Mouse (Mus musculus) ZHBTc4 (cell line): Measurements from ENCODE around the gene AC140267.1.
A peak's percentile ranks its signal among the peaks of the same experiment; 100 is the strongest.

Experiments
- DNase-seq: peaks from one replicate; pipeline ENCODE4 v3.0.0-alpha.2; 2011; ENCODE audit warnings: low read depth, low spot score

The AC140267.1 gene

DNA sequence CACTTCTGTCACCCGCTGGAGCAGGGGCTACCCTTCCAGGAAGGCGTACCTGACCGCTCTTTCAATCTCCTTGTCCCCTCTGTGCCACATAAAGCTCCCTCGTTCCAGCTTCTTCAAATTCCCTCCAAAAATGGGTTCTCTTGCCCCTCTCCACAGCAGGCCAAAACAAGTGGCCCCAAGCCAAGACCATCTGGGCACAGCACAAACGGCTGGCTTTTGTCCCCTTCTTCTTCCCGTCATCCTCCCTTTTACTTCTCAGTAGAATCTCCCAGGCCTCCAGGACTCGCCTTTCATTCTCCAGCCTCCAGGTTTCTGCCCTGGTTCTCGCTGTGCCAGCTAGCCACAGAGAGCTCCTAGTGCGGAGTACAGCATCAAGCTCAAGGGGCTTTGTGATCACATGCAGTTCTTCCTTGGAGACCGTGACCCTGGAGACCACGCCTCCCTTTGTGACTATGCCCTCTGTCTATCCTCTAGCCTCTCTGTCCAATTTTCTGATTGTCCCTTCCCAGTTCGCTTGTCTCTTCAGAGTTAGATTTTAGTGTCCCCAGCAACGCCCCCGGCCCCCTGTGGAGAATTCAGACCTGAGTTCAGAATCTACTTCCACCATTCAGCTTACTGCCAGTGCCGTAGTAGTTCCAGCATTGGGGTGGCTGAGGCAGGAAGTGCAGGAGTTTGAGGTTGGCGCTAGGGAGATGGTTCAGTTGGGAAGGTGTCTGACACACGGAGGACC is 7.4 kb upstream of the AC140267.1 start:
- peak; percentile 58 for DNase-seq

DNA sequence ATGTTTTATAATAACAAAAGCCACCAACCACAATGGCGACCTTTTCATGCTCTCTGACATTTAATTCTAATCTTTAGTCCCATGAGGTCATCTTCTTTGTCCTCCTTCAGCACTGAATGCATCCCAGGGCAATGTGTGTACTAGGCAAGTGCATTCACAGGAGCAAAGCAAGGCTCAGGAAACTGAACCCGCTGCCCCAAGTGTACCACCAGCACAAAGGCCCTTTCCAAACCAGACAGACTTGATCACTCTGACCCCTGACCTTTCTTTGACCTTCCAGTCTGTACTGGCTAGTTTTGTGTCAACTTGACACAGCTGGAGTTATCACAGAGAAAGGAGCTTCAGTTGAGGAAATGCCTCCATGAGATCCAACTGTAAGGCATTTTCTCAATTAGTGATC is 3.3 kb upstream of the AC140267.1 start:
- no peak for DNase-seq

DNA sequence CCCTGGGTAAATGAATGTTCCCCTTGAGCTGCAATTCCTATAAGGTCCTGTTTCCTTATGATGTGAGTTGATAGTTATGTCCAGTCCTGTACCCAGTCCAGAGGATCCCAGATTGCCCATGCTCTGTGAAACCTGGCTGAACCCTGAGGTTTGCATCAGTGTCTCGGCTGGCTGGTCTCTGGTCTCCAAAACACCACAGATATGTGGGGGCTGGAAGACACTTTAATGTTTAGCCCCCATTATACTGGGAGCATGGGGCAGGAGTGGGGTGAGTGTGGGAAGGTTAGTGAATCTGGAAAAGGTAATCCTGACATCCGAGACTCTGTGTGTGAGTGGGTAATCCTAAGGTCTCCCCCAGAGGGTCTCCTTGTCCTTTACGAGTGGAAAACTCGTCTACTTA is 2.6 kb upstream of the AC140267.1 start:
- DNase-seq = no peak

DNA sequence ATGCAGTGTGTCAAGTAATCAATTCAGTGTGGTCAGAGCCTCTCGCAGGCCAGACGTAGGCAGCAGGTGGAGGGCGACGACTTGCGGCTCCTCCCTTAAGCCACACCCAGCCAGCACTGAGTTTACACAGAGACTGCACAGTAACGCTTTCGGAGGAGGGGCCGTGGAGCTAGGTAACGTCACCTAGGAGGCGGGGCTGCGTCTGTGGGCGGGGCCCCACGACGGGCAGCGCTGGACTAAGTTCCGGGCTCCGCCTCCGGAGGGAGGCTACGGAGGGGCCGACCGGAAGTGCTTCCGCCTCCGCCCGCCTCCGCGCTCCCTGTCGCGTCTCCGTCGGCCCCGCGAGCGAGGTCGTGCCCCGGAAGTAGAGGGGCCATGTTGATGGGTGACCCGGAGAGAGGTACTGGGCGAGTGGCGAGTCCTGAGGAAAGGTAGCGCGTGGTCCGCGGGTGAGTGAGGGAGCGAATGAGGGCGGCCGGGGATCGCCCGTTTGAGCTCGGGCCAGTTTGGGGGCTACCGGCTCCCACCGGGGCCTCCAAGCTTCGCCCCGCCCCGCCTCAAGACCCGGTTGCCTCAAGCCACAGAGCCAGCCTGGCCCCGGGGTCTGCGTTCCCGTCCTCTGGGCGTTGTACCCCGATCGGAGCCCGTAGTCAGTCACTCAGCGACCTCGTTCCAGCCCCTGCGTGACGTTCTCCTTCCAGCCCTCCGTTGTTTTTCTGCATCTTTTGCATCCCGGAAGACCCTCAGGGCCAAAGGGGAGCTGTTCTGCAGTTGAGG is 1.7 kb upstream of the AC140267.1 start, which contains the start of gene Mief1:
Gene Mief1 (plus strand): TSS at position 286 of the 777 bp plus-strand sequence.
- DNase-seq = peak; percentile 100

DNA sequence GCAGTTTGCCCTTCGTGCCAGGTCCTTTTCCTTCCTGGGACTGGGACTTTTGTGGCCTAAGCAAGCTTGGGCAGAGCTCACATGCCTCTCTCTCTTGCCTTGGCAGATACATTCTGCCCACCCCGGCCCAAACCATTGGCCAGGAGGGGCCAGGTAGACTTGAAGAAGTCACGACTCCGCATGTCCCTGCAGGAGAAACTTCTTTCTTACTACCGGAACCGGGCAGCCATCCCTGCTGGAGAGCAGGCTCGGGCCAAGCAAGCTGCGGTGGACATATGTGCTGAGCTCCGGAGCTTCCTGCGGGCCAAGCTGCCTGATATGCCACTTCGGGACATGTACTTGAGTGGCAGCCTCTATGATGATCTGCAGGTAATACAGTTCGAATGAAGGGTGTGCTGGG is 12.5 kb downstream of the AC140267.1 start:
- no peak for DNase-seq

DNA sequence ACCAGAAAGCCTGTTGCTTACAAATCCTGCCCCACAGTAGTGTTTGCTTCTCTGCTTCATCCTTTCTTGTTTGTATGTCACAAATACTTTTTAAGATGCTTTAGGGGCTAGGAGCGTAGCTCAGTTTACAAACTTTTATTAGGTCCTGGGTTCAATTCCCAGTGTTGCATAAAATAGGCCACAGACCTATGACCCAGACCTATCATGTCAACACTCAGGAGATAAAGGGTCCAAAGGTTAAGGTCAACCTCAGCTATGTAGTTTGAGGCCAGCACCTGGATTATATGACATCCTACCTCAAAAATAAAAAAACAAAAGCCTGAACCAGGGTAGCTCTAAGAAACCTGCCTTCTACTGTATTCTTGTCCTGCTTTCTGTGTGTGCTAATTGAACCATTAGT is 13.0 kb downstream of the AC140267.1 start:
- DNase-seq = no peak

DNA sequence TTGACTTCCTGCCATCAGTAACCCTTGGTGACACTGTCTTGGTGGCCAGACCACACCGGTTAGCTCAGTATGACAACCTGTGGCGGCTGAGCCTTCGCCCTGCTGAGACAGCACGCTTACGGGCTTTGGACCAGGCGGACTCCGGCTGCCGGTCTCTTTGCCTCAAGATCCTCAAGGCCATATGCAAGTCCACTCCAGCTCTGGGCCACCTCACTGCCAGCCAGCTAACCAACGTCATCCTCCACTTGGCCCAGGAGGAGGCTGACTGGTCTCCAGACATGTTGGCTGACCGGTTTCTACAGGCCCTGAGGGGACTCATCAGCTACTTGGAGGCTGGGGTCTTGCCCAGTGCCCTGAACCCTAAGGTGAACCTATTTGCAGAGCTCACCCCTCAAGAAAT is 14.0 kb downstream of the AC140267.1 start:
- DNase-seq = no peak

DNA sequence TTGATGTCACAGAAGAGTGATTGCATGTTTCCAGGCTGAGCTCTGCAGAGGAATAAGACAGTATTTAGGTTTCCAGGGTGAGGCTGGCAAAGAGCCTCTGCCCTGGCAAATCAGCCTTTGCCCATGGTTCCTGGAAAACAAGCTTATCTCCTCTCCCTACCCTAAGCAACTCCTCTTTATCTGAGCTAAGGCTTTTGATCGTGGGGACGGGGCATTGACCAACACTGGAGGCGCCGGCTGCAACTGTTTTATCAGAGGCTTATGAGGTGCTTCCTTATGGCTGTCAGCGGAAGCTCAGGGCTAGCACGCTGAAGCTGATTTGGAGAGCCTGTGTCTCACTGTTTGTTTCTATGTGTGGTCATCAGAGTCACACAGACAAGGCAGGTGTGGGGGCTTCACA is 15.0 kb downstream of the AC140267.1 start:
- no peak for DNase-seq

DNA sequence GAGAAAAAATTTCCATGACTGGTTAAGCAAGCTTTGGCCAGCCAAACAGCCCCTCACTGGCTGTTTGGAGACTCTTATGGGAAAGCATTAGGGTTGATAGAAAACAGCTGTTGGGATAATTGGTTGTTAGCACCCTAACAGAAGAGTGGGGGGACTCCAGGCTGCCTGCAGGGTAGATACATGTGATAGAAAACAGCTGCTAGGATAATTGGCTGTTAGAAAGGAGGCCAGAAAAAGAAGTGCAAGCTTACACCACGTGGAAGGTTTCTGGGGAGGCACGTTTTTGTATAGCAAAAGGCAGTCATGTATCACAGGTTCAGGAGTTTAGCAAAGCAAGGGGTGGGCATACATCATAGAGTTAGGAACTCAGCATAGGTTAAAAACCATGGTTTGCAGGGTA is 17.9 kb downstream of the AC140267.1 start:
- DNase-seq = no peak

DNA sequence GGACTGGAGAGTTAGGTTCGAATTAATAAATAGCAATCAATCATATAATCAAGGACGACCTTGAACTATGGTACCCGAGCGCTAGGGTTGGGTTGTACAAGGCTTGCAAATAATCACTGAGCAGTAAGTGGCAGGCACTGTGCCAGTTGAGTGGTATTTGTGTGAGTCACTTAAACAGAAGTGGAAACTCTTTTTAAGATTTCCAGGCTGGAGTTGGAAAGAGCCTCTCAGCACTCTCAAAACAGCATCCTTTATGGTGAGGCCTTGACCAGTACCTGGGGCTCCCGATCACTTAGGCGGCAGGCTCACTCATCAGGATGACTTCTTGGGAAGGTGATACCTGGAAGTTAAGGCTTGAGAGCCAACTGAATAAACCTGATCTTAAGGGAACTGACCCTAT is 18.6 kb downstream of the AC140267.1 start:
- no peak for DNase-seq

DNA sequence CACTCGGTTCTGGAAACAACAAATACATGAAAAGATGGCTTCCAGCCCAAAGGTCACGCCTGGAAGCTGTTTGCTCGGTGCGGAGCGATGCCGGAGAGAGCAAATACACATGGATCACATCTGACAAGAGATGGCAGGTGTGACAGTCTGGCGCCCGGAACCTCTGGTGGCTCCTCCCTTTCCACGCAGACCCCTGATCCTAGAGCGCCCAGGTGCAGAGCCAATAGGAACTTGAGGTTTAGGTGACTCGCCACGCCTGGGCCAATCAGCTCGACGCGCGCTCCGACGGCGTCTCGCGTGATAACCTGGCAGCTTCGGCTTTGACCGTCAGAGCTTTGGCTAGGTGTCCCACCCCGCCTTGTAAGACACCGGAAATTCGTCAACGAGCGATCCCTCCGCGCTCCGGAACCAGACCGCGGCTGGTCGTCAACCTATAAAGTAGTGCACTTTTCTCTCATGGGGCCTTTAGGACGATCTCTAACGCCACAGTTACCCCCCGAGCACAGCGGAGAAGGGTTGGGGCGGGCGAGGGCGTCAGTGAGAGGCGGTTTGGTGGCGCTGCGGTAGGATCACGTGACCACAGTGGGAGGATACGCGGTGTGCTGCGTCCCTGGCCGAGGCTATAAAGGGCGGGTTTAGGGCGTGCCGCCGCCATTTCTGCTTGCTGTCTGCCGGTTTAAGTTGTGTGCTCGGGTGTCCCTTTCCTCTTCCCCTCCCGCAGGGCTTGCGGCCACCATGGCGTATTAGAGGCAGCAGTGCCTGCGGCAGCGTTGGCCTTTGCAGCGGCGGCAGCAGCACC is 19.4 kb downstream of the AC140267.1 start, which contains the start of gene Atf4:
Gene Atf4 (plus strand): TSS at position 338 of the 799 bp plus-strand sequence.
- DNase-seq = peak; percentile 100

DNA sequence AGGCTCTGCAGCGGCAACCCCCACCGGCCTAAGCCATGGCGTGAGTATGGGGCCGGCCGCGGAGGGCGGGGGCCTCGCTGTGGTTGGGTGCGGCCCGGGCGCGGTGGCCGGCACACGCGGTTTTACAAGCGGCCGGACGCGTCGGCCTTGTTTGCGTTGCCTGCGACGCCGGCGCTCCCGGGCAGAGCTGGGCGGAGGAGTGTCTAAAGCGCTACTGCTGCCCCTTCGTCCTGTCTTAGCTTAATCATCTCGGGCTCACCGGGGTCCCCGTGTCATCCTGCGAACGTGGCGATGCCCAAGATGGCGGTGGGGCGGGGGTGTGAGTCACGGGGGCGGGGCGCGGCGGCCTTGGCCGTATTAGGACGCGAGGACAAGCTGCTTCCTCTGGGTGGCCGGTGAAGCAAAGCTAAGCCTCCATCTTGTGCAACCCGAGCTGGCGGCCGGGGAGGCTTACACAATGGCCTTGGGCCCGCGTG is 20.0 kb downstream of the AC140267.1 start:
- DNase-seq = peak; percentile 92

DNA sequence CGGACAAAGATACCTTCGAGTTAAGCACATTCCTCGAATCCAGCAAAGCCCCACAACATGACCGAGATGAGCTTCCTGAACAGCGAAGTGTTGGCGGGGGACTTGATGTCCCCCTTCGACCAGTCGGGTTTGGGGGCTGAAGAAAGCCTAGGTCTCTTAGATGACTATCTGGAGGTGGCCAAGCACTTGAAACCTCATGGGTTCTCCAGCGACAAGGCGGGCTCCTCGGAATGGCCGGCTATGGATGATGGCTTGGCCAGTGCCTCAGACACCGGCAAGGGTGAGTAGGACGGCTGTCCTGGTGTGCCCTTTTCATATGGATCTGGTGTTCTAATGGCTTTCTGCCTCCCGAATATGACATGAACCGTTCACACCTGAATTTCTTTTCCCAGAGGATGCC is 20.6 kb downstream of the AC140267.1 start:
- no peak for DNase-seq

DNA sequence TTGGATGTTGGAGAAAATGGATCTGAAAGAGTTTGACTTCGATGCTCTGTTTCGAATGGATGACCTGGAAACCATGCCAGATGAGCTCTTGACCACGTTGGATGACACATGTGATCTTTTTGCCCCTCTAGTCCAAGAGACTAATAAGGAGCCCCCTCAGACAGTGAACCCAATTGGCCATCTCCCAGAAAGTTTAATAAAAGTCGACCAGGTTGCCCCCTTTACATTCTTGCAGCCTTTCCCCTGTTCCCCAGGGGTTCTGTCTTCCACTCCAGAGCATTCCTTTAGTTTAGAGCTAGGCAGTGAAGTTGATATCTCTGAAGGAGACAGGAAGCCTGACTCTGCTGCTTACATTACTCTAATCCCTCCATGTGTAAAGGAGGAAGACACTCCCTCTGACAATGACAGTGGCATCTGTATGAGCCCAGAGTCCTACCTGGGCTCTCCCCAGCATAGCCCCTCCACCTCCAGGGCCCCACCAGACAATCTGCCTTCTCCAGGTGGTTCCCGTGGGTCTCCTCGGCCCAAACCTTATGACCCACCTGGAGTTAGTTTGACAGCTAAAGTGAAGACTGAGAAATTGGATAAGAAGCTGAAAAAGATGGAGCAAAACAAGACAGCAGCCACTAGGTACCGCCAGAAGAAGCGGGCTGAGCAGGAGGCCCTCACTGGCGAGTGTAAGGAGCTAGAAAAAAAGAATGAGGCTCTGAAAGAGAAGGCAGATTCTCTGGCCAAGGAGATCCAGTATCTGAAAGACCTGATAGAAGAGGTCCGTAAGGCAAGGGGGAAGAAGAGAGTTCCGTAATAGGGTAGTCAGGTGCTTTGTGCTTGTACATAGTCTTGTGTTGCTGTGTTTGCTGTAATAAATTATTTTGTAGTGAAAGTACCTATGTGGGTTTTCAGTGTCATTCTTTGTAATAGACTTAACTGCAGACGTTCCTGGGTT is 21.3 kb downstream of the AC140267.1 start:
- peak; percentile 41 for DNase-seq

DNA sequence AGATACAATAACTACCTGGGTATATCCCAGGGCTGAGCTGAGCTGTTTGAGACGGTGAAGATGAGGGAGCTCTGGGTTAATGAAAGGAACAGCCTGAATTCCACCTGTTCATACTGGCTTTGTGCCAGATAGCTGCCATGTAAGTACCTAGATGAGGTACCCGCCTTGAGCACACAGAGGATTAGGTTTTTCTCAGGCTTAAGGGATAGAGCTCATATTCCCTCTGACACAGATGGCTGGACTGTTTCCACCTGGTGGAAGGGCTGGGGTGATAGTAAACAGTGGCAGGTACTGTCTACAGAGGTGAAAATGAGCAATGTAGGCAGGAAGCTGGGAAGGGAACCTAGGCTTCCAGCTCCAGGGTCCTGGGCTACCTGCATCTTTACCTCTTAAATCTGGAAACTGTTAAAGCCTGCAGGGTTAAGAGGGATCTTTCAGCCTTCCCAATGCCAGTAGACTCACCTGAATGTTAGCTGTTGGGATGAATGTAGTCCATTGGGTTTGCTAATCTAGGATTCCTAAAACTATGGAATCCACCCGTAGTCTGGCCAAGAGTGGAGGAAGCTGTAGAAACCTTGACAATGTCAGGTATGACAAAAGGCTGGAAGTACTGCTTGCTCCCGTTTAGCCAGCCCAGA is 22.1 kb downstream of the AC140267.1 start:
- DNase-seq = peak; percentile 65

DNA sequence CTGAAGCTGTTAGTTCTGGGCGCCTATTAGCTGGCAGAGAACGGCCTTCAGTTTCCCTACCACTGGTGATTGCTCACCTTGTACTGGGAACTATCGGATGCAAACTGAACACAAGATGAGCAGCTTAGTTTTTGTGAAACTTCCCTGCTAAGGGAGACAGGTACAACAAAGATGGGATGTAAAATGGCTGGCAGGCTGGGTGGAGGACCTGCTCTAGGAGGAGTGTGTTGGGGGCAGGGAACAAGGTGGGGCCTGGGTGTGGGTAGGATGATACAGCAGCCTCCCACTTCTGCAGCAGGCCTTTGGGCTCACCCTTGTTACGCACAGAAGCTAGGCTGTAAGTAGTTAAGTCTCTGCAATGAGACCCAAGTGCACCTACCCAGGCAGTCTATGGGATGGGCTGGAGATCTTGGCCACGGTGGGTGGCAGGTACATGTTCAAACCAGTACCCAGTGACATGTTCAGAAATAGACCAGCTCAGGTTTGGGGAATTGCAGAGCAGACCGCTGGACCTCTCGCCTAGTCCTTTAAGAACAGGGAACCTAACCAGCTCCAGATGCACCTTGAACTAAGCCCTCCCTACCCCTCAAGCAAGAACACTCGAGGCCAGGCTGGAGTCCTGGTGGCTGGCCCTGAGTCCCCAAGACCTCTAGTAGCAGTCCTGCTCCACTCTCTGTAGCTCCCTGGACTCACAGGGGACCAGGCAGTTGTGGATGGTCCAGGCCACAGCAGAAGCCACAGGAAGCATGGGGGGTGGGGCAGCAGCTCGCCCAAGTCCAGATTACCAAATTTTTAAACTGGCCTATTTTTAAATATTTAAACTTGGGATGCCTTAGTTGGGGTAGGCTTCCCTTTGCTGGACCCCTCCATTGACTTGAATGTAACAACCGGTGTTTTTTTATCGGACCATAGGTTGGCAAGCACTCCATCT is 22.9 kb downstream of the AC140267.1 start:
- DNase-seq = peak; percentile 87

DNA sequence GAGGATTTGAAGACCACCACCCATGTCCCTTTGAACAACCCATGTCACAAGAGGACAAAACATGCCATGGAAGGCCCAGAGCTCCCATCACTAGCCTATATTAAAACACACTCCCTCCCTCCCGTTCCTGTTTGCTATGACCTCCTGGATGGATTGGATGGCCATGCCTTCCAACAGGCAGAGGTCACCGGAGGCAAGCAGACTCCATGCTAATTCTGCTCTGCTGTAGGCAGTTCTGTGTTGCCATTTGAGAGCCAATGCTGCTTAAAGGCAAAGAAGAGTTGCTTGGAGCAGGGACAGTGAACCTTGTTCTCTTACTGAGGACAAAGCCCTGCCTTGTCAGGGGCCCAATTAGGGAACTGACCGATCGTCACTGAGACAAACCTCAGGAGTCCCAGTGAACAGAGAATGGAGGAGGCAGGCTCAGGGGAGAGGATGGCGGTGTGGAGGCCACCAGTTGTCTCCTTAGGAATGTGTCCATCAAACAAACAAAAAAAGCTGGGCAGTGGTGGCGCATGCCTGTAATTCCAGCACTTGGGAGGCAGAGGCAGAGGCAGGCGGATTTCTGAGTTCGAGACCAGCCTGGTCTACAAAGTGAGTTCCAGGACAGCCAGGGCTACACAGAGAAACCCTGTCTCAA is 23.9 kb downstream of the AC140267.1 start:
- peak; percentile 78 for DNase-seq

DNA sequence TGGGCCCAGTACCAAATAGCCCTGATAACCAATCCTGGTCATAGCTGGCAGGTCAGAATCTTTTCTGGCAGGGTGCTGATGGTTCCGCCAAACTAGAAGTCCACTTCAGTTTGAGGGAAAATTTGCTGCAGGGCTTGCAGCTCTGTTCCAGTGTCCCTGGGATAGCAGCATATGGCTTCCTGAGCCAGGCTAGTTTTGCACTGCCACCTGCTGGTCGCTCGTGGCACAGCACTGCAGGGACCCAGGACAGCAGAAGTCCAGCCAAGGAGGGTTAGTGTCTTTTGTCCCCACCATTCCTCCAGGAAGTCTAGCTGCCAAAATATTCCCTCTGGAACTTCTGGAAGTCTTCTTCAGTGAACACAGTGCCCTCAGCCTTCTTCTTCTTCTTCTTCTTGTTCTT is 25.0 kb downstream of the AC140267.1 start:
- peak; percentile 90 for DNase-seq

DNA sequence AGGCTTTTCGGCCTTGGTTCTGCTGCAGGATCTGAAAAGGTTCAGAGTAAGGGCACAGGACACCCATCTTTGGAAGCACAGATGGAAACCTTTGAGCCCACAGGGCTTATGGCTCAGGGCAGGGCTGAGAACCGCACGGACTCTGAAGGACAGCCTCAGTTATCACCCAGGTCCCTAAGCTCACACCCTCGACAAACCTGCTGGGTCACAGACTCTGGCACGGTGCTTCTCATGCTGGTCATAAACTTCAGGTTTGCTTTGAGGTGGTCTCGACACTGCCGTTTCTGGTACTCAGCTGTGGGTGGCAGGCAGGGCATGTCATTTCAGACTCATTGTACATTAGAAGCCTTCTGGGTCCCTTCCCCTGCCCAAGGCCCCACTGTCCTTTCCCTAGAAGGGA is 25.5 kb downstream of the AC140267.1 start:
- DNase-seq = no peak
